Mouse (Mus musculus) heart, postnatal 4 days (tissue): ENCODE results near the gene Rps3a1. TPM values are rescaled to one million over a fixed set of nuclear protein-coding genes. Genes with fewer than 3 reads are reported as not detected.
"Not testable (repeated sequence)": the region's sequence is repeated elsewhere in the genome, so short reads cannot be mapped to it uniquely, and the experiment has no call there.

Experiments
- DNase-seq: peaks from one replicate; pipeline ENCODE4 v3.0.0; 2021
- total RNA-seq, 2 experiments: library from RNA; stranded (reverse); gene quantifications; 2 replicates each; pipeline ENCODE4 v1.2.3; 2021

Rps3a1 gene
- total RNA-seq, 2 experiments from 2014 or later: 752 to 761 TPM

DNA sequence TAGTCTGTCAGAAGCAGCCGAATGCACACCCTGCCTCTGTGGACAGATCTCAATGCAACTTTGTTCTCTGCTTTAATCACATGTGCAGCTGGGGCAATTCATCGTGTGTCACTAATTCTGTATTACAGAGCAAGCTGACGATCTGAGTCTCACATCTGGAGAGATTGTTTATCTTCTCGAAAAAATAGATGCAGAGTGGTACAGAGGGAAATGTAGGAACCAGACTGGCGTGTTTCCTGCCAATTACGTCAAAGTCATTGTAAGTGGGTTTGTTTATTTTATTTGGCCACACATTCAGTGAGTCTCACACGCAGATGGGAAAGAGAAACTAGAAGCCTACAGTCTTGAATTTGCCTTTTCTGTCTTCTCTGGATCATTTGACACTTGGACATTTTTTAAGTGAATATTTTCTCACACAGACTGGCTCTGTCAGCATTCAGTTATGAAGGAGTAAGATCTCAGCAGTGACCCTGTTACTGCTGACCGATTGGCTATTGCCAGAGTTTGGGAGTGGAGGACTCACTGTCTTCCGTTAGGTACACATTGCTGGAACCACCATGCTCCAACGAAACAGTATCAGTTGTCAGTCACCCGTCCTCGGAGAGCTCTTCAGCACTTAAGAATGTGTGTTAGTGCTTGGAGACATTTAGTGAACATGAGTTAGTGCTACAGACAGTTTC lies 27.7 kb downstream of the Rps3a1 start:
- DNase-seq: peak; percentile 38

DNA sequence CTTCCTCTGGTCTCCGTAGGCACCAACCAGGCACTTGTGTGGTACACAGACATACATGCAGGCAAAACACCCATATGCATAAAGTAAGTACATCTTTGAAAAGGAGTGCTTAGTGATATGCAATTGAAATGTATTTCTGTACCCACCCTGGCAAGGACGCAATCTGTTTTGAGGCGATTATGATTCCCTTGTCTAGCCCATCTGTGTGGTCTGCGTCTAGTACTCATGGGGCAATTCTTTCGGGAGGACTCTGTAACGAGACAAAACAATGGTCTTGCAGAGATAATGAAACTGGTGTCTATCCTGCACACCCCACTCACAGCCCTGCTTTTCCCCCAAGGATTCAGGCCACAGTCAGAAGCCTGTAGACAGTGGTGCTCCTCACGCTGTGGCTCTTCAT lies 29.7 kb downstream of the Rps3a1 start:
- DNase-seq: no peak

DNA sequence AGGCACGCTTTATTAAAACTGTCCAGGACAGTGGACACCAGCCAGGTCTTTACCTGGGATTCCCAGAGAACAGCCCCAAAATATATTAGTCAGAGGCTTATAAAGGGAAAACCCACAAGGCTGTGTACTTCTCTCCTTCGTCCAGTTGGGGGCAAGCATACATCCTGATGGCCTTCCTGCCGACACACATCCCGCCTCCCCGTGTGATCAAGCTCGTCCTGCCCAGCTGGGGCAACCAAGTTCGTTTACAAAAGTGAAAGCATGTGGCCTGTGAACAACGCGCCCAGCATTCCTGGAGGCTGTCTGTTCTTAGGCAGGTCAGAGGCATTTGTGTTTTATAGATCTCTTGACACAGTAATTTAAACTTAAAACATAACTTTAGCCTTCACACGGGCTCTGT lies 32.4 kb downstream of the Rps3a1 start:
- peak; percentile 57 for DNase-seq

DNA sequence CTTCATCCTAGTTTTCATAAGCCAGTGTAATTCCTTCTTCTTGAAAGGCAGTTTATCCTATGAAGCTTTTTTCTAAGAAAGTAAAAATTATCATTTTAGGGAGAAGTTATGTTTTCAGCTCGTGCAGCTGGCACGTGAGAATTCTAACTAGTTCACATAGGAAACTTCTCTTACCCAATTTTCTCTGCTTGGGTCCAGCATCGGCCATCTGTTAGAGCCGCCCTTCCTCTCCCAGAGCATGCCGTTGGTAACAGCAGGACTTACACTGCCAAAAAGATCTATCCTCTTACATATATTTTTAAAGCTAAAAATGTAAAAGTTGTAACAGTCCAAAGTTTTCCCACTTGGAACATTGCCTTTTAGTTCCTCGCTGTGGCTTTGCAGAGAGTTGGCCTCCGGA lies 33.4 kb downstream of the Rps3a1 start:
- DNase-seq: no peak

DNA sequence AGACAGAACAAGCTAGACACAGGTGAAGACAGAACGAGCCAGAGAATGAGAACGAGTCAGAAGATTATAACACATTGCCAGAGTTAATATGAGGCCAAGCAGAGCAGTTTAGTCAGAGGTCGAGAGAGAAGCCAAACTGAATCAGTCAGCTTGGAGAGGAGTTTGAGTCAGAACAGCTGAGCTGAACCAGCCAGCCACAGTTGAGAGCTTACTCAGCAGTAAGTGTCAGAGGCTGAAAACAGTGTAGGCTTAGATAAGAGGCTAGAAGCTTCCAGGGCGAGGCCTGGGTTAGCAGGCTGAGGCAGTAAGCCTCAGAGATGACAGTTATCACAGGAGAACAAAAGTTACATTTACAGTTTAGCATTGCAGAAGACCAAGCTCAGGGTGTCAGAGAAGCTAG lies 33.9 kb downstream of the Rps3a1 start:
- no peak for DNase-seq

DNA sequence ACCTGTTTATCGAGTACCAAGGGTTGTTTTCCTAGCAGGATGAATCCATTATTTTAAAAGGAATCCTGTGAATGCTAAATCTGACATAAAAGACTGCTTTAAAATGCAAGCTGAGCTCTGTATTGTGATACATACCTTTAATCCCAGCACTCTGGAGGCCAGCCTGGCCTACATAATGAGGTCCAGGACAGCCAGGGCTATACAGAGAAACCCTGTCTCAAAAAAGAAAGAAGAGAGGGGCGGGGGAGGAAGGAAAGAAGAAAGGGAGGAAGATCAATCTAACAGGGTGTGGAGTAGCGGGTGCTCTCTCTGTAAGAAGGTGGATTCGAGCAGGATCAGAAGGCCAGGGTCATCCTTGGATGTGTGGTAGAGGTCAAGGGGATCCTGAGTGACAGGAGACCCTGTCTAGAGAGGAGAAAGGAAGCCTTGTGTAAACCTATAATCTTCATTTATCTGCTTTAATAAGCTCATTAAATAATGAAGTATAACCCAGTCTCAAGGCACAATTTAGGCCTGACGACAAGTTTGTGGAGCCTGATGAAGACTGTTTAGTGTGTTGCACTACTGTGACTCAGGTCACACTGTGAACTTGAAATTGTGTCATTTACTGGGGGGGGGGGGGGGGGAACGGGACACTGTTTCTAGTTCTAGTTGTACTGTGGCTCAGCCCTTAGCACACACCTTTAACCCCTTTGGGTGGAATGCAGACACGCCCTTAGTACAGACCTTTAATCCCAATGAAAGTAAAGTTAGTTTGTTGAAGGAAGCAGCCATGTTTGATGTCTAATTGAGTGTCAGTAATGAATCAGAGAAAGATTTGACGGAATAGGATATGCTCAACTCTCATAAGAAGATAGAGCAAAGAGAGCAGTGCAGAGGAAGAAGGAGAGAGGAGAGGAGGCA lies 34.6 kb downstream of the Rps3a1 start:
- DNase-seq: no peak

DNA sequence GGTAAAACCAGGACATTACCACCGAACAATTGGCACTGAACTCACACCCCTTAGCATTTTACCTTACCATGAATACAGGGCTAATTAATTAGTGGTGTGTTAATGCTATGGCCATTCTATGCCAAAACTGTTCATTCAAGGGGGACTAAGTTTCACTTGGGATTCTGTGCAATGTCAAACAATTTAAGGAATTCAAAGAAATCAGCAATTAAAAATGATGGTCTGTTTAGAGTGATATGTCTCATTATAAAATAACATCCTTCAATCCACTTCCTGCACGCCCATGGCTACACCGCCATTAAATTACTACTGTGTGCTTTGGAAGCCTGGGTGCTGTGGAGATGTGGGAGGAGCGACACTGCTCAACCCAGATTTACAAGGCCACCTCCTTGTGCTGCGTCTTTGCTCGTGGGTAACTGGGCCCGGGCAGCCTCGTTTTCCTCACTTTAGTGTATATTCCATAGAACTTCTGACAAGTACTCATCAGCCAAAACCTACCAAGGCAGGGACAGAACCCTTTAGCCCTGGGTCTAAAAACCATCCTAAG lies 36.3 kb downstream of the Rps3a1 start:
- no peak for DNase-seq

DNA sequence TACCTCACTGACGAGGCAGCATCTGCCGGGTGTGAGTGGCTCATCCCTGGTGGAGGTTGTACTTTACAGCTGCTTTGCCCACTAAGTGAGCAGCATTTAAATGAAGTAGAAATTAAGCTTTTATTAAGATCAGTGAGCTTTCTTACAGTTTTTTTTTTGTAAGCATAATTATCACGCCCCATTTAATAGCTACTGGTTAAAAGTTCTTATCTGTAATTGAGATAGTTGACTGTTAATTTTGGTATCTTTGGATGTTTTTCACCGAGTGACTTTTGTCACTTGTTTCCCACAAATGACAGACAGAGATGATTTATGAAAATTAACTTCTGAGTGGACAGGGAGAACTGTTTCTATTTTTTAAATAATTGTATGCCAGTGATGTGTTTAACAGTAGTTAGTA lies 37.6 kb downstream of the Rps3a1 start:
- DNase-seq: no peak

DNA sequence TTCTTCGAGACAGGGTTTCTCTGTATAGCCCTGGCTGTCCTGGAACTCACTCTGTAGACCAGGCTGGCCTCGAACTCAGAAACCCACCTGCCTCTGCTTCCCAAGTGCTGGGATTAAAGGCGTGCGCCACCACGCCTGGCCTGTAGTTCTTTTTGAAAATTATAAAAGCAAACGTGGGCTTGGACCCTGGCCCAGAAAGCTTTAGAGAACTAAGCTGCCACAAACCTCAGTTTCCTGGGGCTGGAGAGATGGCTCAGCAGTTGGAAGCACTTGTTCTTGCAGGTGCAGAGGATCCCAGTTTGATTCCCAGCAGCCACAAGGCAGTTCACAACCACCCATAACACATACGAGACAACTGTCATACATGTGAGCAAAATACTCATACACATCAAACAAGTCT lies 38.1 kb downstream of the Rps3a1 start:
- not testable (repeated sequence) for DNase-seq

DNA sequence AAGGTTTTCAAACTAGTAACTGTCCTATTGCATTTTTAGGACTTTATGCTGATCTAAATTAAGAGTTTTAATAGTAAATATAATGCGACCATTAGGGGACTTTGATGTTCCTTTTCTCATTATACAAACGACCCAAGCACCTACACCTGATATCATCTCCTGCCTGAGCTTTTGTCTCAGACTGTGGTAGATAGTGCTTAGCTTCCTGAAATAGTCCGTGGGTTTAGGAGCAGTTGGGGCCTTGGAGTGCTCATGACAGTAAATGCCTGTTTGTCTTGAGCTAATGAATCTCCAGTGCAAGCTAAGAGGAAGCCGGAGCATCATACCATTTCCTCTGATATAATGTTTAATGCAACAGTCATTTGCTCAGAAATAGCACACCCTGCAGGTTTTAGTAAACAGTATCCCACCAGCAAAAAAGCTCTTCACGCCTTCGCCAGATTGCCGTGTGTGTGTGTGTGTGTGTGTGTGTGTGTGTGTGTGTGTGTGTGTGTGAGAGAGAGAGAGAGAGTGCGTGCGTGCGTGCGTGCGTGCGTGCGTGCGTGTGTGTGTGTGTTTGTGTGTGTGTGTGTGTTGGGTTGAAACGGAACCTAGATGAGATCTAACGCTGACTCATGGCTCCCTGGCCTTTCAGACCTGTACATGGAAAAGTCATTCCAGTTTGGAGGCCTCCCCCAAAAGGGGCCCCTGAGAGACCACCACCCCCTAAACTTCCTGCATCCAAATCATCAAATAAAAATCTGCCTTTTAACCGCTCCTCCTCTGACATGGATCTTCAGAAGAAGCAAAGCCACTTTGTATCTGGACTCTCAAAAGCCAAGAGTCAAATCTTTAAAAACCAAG lies 38.8 kb downstream of the Rps3a1 start:
- DNase-seq: no peak

DNA sequence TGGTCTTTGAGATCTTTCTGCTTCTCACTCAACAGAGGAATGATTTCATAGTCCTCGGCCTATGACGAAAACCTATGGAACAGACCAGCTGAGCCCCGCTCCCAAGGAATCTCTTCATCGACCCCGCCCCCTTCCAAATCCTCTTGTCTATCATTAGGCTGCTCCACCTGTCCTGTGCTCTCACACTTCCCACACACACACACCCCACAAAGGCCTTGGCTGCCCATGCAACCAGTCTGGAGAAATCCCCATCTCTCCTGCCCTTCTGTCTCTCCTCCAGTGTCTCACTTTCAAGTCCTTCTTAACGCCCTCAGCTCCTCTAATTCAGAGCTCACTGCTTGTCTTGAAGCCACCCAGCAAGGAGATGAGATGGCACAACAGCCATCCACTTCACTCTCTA lies 40.5 kb downstream of the Rps3a1 start:
- DNase-seq: no peak

DNA sequence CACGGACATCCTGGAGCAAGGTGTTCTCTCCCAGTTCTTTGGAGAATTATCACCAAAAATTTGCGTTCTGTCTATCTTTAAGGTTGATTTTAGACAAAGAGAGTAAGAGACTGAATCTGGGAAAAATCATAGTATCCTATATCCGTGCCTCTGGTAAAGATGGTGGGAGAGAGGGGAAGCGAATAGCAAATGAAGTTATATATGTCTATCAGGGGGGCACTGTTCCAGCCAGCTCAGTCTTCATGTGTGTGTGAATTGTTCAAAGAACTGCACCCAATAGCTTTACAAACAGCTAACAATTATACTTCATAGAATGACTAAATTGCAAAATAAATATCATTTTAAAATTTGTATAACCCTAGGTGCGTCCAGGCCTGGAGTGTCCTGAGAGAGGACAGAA lies 48.6 kb downstream of the Rps3a1 start:
- no peak for DNase-seq

DNA sequence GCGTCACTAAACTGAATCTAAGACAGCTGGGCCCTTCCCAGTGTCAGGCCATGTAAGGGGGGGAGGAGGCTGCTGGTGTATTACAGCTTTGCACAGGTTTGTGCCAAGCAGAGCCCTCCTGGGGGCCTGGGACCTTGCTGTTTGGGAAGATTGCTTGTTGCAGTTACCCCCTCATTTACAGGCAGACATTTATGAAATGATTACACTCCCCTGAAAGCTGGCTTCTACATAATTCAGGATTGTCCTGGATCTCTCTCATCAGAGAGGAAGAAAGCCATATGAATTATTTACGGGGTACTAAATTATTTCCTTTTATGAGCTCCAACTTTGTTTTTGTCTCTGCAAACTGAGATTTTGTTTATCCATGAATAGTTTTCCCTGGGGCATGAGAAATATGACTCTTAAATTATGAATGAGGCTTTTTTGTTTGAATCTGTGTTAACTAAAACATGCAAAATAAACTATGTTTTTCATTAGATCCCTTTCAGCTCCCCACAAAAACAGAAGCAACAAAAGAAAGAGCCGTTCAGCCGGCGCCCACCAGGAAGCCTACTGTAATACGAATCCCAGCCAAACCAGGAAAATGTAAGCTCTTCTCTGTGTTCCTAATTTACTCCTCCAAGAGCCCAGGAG lies 49.2 kb downstream of the Rps3a1 start:
- DNase-seq: no peak

Other genes with a start within 250 kb of the Rps3a1 start
- gene Sh3d19, start 171.6 kb downstream of the Rps3a1 start, total RNA-seq: 10 to 100 TPM; 21.4 to 21.5 TPM
- not detected for gene Prss48, start 140.2 kb downstream of the Rps3a1 start, total RNA-seq
- 10 to 100 TPM; 17.7 to 17.8 TPM for gene Lrba, start 82.0 kb upstream of the Rps3a1 start, total RNA-seq